Mouse (Mus musculus) intestine, embryonic 15.5 days (tissue): ENCODE data around the gene Camta1. TPM values are rescaled to one million over a fixed set of nuclear protein-coding genes. Genes with fewer than 3 reads are reported as not detected.

ENCODE experiments used
- ATAC-seq: fragments of 200-750 bp; cut with Nextera tagmentation; 2 replicates; pipeline ENCODE4 v1.8.0; 2017; ENCODE audit warnings: moderate TSS enrichment, moderate library complexity
- H3K27ac ChIP-seq: fragments of 300-500 bp; sonication (generic); 2 replicates; pipeline ENCODE4 v1.5.1; 2015; ENCODE audit warnings: mild to moderate bottlenecking, inconsistent platforms
- H3K27me3 ChIP-seq: fragments of 300-500 bp; sonication (generic); replicated peaks from 2 replicates; pipeline ENCODE4 v1.6.1; 2015; ENCODE audit warnings: inconsistent platforms
- H3K36me3 ChIP-seq: fragments of 300-500 bp; sonication (generic); 2 replicates; pipeline ENCODE4 v1.6.1; 2015; ENCODE audit warnings: inconsistent platforms
- H3K4me1 ChIP-seq: fragments of 300-500 bp; sonication (generic); replicated peaks from 2 replicates; pipeline ENCODE4 v1.6.1; 2015; ENCODE audit warnings: inconsistent platforms
- H3K4me2 ChIP-seq: fragments of 300-500 bp; sonication (generic); replicated peaks from 2 replicates; pipeline ENCODE4 v1.6.1; 2015; ENCODE audit warnings: mild to moderate bottlenecking, inconsistent platforms
- H3K4me3 ChIP-seq: fragments of 300-500 bp; sonication (generic); replicated peaks from 2 replicates; pipeline ENCODE4 v1.5.1; 2015; ENCODE audit warnings: inconsistent platforms
- H3K9ac ChIP-seq: fragments of 300-500 bp; sonication (generic); 2 replicates; pipeline ENCODE4 v1.6.1; 2015; ENCODE audit warnings: inconsistent platforms
- H3K9me3 ChIP-seq: fragments of 300-500 bp; sonication (generic); 2 replicates; pipeline ENCODE4 v1.6.1; 2016; ENCODE audit warnings: inconsistent platforms
- WGBS: fragments of 180-500 bp; shearing (Covaris S2); methylation state at CpG from one replicate; pipeline ENCODE4 v1.1.7; 2015; 5-methylcytosine and 5-hydroxymethylcytosine counted together
- polyA plus RNA-seq: library from polyadenylated mRNA; unstranded; fragments of >200 nt; fragmentation: Nextera tagmentation; extraction: Ambion mirVana; gene quantifications from 2 replicates; pipeline ENCODE4 v1.2.1, GENCODE M21; 2015

The Camta1 gene
- polyA plus RNA-seq, 1 experiment from 2014 or later = 75.7 TPM

GRCm38 (mm10) chr4:151302195-151303126 is 559.2 kb downstream of the Camta1 start:
- 34% methylated on average over 11 of the region's 11 CpGs for WGBS
- Histone ChIP-seq H3K4me2 (no peak overlapping the region), H3K27me3 (no peaks in the 10 kb centered on the region; the same call in 1 of the 2 replicates), H3K36me3 (no peaks in the 10 kb centered on the region), H3K9me3 (no peaks in the 10 kb centered on the region), H3K9ac (no peak overlapping the region), H3K4me3 (no peak overlapping the region), H3K4me1 (peaks cover 10% of the 10 kb centered on the region; the same call in 1 of the 2 replicates), H3K27ac (no peak overlapping the region)
- peak; percentile 45 for ATAC-seq

- Histone ChIP-seq H3K4me3 (no peak overlapping the region), H3K4me2 (no peak overlapping the region), H3K4me1 (peaks cover 10% of the 10 kb centered on the region; the same call in 1 of the 2 replicates), H3K27ac (no peak overlapping the region), H3K36me3 (no peaks in the 10 kb centered on the region), H3K9ac (no peak overlapping the region), H3K9me3 (no peaks in the 10 kb centered on the region), H3K27me3 (no peaks in the 10 kb centered on the region; the same call in 1 of the 2 replicates)
- 42% methylated on average over 9 of the region's 9 CpGs for WGBS
- ATAC-seq = no peak
These were observed 560.3 kb downstream of the Camta1 start for GRCm38 (mm10) chr4:151301337-151301736.

- WGBS = 14% methylated on average over 15 of the region's 15 CpGs
- no peak overlapping the region for H3K9ac ChIP-seq
- ATAC-seq = peak; percentile 58; the same call in 1 of the 2 replicates
- H3K36me3 ChIP-seq = no peaks in the 10 kb centered on the region
- H3K27me3 ChIP-seq = no peaks in the 10 kb centered on the region; the same call in 1 of the 2 replicates
- no peak overlapping the region for H3K4me3 ChIP-seq
- no peaks in the 10 kb centered on the region for H3K9me3 ChIP-seq
- no peak overlapping the region for H3K27ac ChIP-seq
- peaks cover 10% of the 10 kb centered on the region; the same call in 1 of the 2 replicates for H3K4me1 ChIP-seq
- H3K4me2 ChIP-seq = no peak overlapping the region
These were observed 561.0 kb downstream of the Camta1 start for GRCm38 (mm10) chr4:151300706-151301105.

- 77% methylated on average over 13 of the region's 13 CpGs for WGBS
- no peaks in the 10 kb centered on the region for H3K36me3 ChIP-seq
- ATAC-seq = no peak
- no peaks in the 10 kb centered on the region; the same call in 1 of the 2 replicates for H3K27me3 ChIP-seq
- H3K9ac ChIP-seq = no peak overlapping the region
- H3K27ac ChIP-seq = no peak overlapping the region
- H3K9me3 ChIP-seq = no peaks in the 10 kb centered on the region
- H3K4me3 ChIP-seq = no peak overlapping the region
- H3K4me2 ChIP-seq = no peak overlapping the region
- H3K4me1 ChIP-seq = no peaks in the 10 kb centered on the region
These were observed 566.0 kb downstream of the Camta1 start for GRCm38 (mm10) chr4:151295515-151296203.

- no peak overlapping the region for H3K9ac ChIP-seq
- no peak overlapping the region for H3K27ac ChIP-seq
- H3K4me2 ChIP-seq = no peak overlapping the region
- 51% methylated on average over 6 of the region's 6 CpGs for WGBS
- no peaks in the 10 kb centered on the region for H3K36me3 ChIP-seq
- ATAC-seq = no peak
- no peaks in the 10 kb centered on the region for H3K27me3 ChIP-seq
- no peaks in the 10 kb centered on the region for H3K9me3 ChIP-seq
- no peaks in the 10 kb centered on the region for H3K4me1 ChIP-seq
- H3K4me3 ChIP-seq = no peak overlapping the region
These were observed 572.6 kb downstream of the Camta1 start for GRCm38 (mm10) chr4:151288893-151289585.

- Histone ChIP-seq H3K4me3 (no peak overlapping the region), H3K36me3 (no peaks in the 10 kb centered on the region), H3K4me2 (no peak overlapping the region), H3K9ac (no peak overlapping the region), H3K27ac (no peak overlapping the region), H3K27me3 (no peaks in the 10 kb centered on the region), H3K9me3 (no peaks in the 10 kb centered on the region), H3K4me1 (no peaks in the 10 kb centered on the region)
- no peak for ATAC-seq
- 73% methylated on average over 12 of the region's 12 CpGs for WGBS
These were observed 575.7 kb downstream of the Camta1 start for GRCm38 (mm10) chr4:151285905-151286445.

GRCm38 (mm10) chr4:151285432-151285831 is 576.2 kb downstream of the Camta1 start:
- Histone ChIP-seq H3K4me3 (no peak overlapping the region), H3K9ac (no peak overlapping the region), H3K27ac (no peak overlapping the region), H3K36me3 (no peaks in the 10 kb centered on the region), H3K4me1 (no peaks in the 10 kb centered on the region), H3K27me3 (no peaks in the 10 kb centered on the region), H3K4me2 (no peak overlapping the region), H3K9me3 (no peaks in the 10 kb centered on the region)
- WGBS = 56% methylated on average over 3 of the region's 3 CpGs
- no peak for ATAC-seq

- 27% methylated on average over 16 of the region's 16 CpGs for WGBS
- no peaks in the 10 kb centered on the region for H3K27me3 ChIP-seq
- no peak overlapping the region for H3K9ac ChIP-seq
- no peak for ATAC-seq
- H3K4me2 ChIP-seq = no peak overlapping the region
- no peaks in the 10 kb centered on the region for H3K9me3 ChIP-seq
- no peak overlapping the region for H3K4me3 ChIP-seq
- H3K27ac ChIP-seq = no peak overlapping the region
- H3K4me1 ChIP-seq = no peaks in the 10 kb centered on the region
- H3K36me3 ChIP-seq = no peaks in the 10 kb centered on the region
These were observed 578.5 kb downstream of the Camta1 start for GRCm38 (mm10) chr4:151283092-151283741.

- ATAC-seq = no peak
- Histone ChIP-seq H3K27me3 (no peaks in the 10 kb centered on the region), H3K9me3 (no peaks in the 10 kb centered on the region), H3K4me3 (no peak overlapping the region), H3K36me3 (no peaks in the 10 kb centered on the region), H3K4me2 (no peak overlapping the region), H3K4me1 (no peaks in the 10 kb centered on the region), H3K9ac (no peak overlapping the region), H3K27ac (no peak overlapping the region)
- WGBS = 67% methylated on average over 14 of the region's 14 CpGs
These were observed 579.6 kb downstream of the Camta1 start for GRCm38 (mm10) chr4:151282103-151282502.

- WGBS = 57% methylated on average over 13 of the region's 13 CpGs
- Histone ChIP-seq H3K4me2 (no peak overlapping the region), H3K4me3 (no peak overlapping the region), H3K9me3 (no peaks in the 10 kb centered on the region), H3K36me3 (no peaks in the 10 kb centered on the region), H3K9ac (no peak overlapping the region), H3K27me3 (no peaks in the 10 kb centered on the region), H3K4me1 (no peaks in the 10 kb centered on the region), H3K27ac (no peak overlapping the region)
- ATAC-seq = no peak
These were observed 586.4 kb downstream of the Camta1 start for GRCm38 (mm10) chr4:151275292-151275691.

- Histone ChIP-seq H3K4me3 (no peak overlapping the region), H3K36me3 (no peaks in the 10 kb centered on the region), H3K27ac (no peak overlapping the region), H3K27me3 (no peaks in the 10 kb centered on the region), H3K4me2 (no peak overlapping the region), H3K4me1 (no peaks in the 10 kb centered on the region), H3K9me3 (no peaks in the 10 kb centered on the region), H3K9ac (no peak overlapping the region)
- ATAC-seq = no peak
- WGBS = 50% methylated on average over 14 of the region's 14 CpGs
These were observed 597.8 kb downstream of the Camta1 start for GRCm38 (mm10) chr4:151263786-151264414.
